Mouse (Mus musculus): ENCODE results near the gene Plek. TPM values are rescaled to one million over a fixed set of nuclear protein-coding genes. Genes with fewer than 3 reads are reported as not detected.

Plek gene
- polyA plus RNA-seq, 1 experiment from 2014 or later = 0.98 TPM

DNA sequence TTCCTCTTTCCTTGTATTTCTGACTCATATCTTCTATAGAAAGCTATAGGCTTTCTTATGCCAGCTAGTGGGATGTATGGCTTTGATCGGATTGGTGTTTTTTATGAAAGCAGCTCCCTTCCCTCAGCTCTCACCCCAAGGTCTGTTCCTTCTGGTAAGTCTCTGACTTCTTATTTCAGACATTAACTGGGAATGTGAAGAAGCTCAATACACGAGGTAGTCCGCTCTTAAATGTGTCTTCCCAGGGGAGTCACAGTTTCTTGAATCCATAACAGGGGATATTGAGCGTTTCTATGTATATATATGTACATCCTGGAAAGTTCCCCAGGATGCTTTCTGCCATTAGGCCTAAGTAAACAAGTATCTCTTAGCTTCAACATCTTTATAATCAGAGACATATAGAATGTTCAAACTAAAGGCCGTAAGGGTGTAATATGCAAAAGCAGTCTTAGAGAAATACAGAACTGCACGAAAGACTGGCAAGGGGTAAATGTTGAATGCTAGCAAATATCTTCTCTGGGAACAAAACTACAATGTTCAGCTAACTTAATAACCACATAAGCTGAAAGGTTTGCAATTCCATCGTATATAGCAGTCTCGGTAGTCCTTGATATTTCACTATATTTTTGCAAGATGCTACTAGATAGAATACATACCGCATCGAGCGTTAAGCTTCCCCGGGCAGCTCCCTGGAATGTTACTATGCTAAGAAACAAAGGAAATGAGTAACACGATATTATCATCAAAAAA, 101.8 kb downstream of the Plek start:
- 19% methylated on average over 13 of the region's 13 CpGs for WGBS
- no peak for DNase-seq (ENCODE audit: low spot score)
- no peaks in the 10 kb centered on the region for H3K4me1 ChIP-seq (replicated peaks; ENCODE audit: control insufficient read depth, insufficient read depth)
- H3K36me3 ChIP-seq (ENCODE audit: control insufficient read depth, insufficient read depth, low read length) = no peaks in the 10 kb centered on the region
- no peaks in the 10 kb centered on the region for H3K9me3 ChIP-seq (ENCODE audit: control insufficient read depth, low read length)
- TF ChIP-seq EP300 (optimal IDR thresholded peaks at IDR 0.05) (no peak), CTCF (IDR thresholded peaks at IDR 0.05; ENCODE audit: low read depth) (no peak)
- H3K27ac ChIP-seq (replicated peaks) = no peak overlapping the region
- no peak; the same call in 1 of the 2 replicates for ATAC-seq (ENCODE audit: low FRiP score, low TSS enrichment)
- H3K9ac ChIP-seq (ENCODE audit: low read length) = peak overlapping the region; percentile 39; the same call in 1 of the 2 replicates
- peak overlapping the region; percentile 53 for H3K4me2 ChIP-seq (replicated peaks; ENCODE audit: low read depth)
- H3K27me3 ChIP-seq (ENCODE audit: control insufficient read depth, insufficient read depth, low read length) = no peaks in the 10 kb centered on the region
- H3K4me3 ChIP-seq (ENCODE audit: low read depth, low read length) = peak overlapping the region; percentile 45

DNA sequence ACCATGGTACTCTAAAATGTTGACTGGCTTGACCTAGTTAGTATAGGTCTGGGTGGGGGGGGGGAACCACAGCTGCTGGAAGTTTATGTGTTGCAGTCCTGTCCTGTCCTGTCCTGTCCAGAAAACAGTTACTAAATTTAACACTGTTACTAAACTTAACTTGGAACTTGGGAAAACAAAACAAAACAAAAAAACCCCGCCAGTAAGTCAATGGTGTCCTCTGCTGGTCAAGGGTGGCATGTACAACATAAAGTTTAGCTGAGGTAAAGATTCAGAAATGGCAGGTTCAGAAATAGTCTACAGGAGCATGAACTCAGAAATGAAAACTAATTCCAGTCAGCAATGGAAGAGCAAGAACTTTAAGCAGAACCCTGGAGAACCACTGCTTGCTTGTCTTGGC, 103.4 kb downstream of the Plek start:
- no peaks in the 10 kb centered on the region for H3K27me3 ChIP-seq (ENCODE audit: control insufficient read depth, insufficient read depth, low read length)
- no peaks in the 10 kb centered on the region for H3K4me1 ChIP-seq (replicated peaks; ENCODE audit: control insufficient read depth, insufficient read depth)
- H3K9me3 ChIP-seq (ENCODE audit: control insufficient read depth, low read length) = no peaks in the 10 kb centered on the region
- peak; percentile 95 for TF ChIP-seq CTCF (IDR thresholded peaks at IDR 0.05; ENCODE audit: low read depth)
- TF ChIP-seq EP300 (optimal IDR thresholded peaks at IDR 0.05) = no peak
- DNase-seq (ENCODE audit: low spot score) (peak; percentile 32), ATAC-seq (ENCODE audit: low FRiP score, low TSS enrichment) (no peak)
- H3K36me3 ChIP-seq (ENCODE audit: control insufficient read depth, insufficient read depth, low read length) = no peaks in the 10 kb centered on the region
- WGBS = 25% methylated on average over 1 of the region's 1 CpGs
- no peak overlapping the region for H3K4me3 ChIP-seq (ENCODE audit: low read depth, low read length)
- no peak overlapping the region for H3K9ac ChIP-seq (ENCODE audit: low read length)
- H3K27ac ChIP-seq (replicated peaks) = no peak overlapping the region
- no peak overlapping the region for H3K4me2 ChIP-seq (replicated peaks; ENCODE audit: low read depth)

DNA sequence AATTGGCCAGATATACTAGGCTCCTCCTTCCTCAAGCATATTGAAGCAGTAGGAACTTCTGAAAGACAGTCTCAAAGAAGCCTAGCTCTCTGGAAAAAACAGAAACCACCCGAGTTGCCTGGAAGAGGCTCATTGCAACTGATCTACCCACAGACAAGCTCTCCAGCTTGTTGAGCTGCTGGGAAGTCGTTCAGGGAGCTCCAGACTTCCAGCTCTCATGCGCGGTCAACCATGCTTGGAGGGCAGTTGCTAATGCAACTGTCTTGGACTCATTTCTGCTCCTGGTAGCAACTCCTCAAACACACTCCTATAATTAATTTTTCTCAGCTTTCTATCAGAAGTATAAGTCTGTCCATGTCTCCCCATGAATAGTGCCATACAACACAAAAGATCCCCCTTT, 109.2 kb downstream of the Plek start:
- no peaks in the 10 kb centered on the region for H3K4me1 ChIP-seq (replicated peaks; ENCODE audit: control insufficient read depth, insufficient read depth)
- H3K9ac ChIP-seq (ENCODE audit: low read length) = no peak overlapping the region
- TF ChIP-seq EP300 (optimal IDR thresholded peaks at IDR 0.05) (no peak), CTCF (IDR thresholded peaks at IDR 0.05; ENCODE audit: low read depth) (no peak)
- no peaks in the 10 kb centered on the region for H3K9me3 ChIP-seq (ENCODE audit: control insufficient read depth, low read length)
- WGBS = 81% methylated on average over 4 of the region's 4 CpGs
- ATAC-seq (ENCODE audit: low FRiP score, low TSS enrichment) (no peak), DNase-seq (ENCODE audit: low spot score) (no peak)
- H3K4me3 ChIP-seq (ENCODE audit: low read depth, low read length) = no peak overlapping the region
- H3K36me3 ChIP-seq (ENCODE audit: control insufficient read depth, insufficient read depth, low read length) = no peaks in the 10 kb centered on the region
- no peak overlapping the region for H3K4me2 ChIP-seq (replicated peaks; ENCODE audit: low read depth)
- no peaks in the 10 kb centered on the region for H3K27me3 ChIP-seq (ENCODE audit: control insufficient read depth, insufficient read depth, low read length)
- no peak overlapping the region for H3K27ac ChIP-seq (replicated peaks)

DNA sequence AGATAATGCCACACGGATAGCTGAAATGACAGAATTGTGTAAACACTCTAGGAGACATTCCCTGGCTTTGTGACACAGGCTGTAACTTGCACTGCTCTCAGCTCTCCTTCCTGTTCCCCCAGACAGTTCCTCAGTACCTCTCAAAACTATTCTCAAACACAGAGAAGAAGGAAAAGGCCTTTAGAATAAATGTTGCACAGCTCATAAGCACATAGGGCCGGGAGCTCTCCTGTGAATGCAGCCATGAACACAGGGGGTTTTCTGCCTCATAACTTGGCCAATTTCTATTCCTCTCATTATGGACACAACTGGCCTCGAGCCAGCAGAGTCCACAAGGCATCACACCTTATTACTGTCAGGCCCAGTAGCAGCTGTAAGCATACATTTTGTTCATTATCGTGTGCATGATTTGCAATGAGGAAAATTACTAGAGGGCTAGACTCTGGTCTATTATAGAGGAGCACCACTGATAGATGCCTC, 110.2 kb downstream of the Plek start:
- no peaks in the 10 kb centered on the region for H3K27me3 ChIP-seq (ENCODE audit: control insufficient read depth, insufficient read depth, low read length)
- H3K4me2 ChIP-seq (replicated peaks; ENCODE audit: low read depth) = no peak overlapping the region
- TF ChIP-seq CTCF (IDR thresholded peaks at IDR 0.05; ENCODE audit: low read depth) = no peak
- TF ChIP-seq EP300 (optimal IDR thresholded peaks at IDR 0.05) = no peak
- no peak overlapping the region for H3K9ac ChIP-seq (ENCODE audit: low read length)
- no peak overlapping the region for H3K4me3 ChIP-seq (ENCODE audit: low read depth, low read length)
- H3K4me1 ChIP-seq (replicated peaks; ENCODE audit: control insufficient read depth, insufficient read depth) = no peaks in the 10 kb centered on the region
- H3K9me3 ChIP-seq (ENCODE audit: control insufficient read depth, low read length) = no peaks in the 10 kb centered on the region
- 51% methylated on average over 4 of the region's 4 CpGs for WGBS
- ATAC-seq (ENCODE audit: low FRiP score, low TSS enrichment) = no peak
- no peaks in the 10 kb centered on the region for H3K36me3 ChIP-seq (ENCODE audit: control insufficient read depth, insufficient read depth, low read length)
- DNase-seq (ENCODE audit: low spot score) = no peak
- H3K27ac ChIP-seq (replicated peaks) = no peak overlapping the region

DNA sequence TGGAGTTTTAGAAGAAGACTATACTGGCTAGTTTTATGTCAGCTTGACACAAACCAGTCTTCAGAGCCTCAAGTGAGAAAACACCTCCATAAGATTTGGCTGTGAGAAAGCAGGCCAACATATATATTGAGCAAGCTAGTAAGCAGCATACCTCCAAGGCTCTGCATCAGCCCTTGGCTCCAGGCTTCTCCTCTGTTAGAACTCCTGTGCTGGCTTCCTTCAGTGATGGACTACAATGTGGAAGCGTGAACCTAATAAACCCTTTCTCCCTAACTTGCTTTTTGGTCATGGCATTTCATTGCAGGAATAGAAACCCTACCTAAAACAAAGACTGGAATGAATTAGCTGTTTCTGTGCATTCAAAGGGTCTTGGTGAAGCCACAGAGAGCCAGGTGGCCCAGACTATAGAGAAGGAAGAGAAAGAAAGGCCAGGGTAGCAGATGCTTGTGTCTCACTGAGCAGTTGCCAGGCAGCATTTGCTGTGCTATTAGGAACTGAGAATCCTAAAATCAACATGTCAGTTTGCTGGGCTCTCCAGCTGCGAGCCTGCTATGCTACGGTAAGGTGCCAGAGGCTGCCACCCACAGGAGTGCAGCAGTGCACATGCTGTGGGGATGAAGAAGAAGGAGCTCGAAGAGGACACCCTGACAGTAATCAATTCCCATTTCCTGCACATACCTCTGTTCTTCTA, 110.9 kb downstream of the Plek start:
- TF ChIP-seq EP300 (optimal IDR thresholded peaks at IDR 0.05) (no peak), CTCF (IDR thresholded peaks at IDR 0.05; ENCODE audit: low read depth) (peak; percentile 30)
- no peak for ATAC-seq (ENCODE audit: low FRiP score, low TSS enrichment)
- 39% methylated on average over 4 of the region's 4 CpGs for WGBS
- H3K9ac ChIP-seq (ENCODE audit: low read length) = no peak overlapping the region
- H3K4me3 ChIP-seq (ENCODE audit: low read depth, low read length) = no peak overlapping the region
- no peak overlapping the region for H3K4me2 ChIP-seq (replicated peaks; ENCODE audit: low read depth)
- no peaks in the 10 kb centered on the region for H3K36me3 ChIP-seq (ENCODE audit: control insufficient read depth, insufficient read depth, low read length)
- no peaks in the 10 kb centered on the region for H3K4me1 ChIP-seq (replicated peaks; ENCODE audit: control insufficient read depth, insufficient read depth)
- DNase-seq (ENCODE audit: low spot score) = no peak
- H3K27me3 ChIP-seq (ENCODE audit: control insufficient read depth, insufficient read depth, low read length) = no peaks in the 10 kb centered on the region
- H3K9me3 ChIP-seq (ENCODE audit: control insufficient read depth, low read length) = no peaks in the 10 kb centered on the region
- H3K27ac ChIP-seq (replicated peaks) = no peak overlapping the region

All from stomach, postnatal 0 days (tissue).